Mouse (Mus musculus) heart, embryonic 13.5 days (tissue): ENCODE results near the gene Arf6. TPM values are rescaled to one million over a fixed set of nuclear protein-coding genes. Genes with fewer than 3 reads are reported as not detected.
"Not testable (repeated sequence)": the region's sequence is repeated elsewhere in the genome, so short reads cannot be mapped to it uniquely, and the experiment has no call there.

Experiments
- ATAC-seq: fragments of 200-750 bp; cut with Nextera tagmentation; 2 replicates; pipeline ENCODE4 v1.8.0; 2017; ENCODE audit warnings: moderate TSS enrichment; ENCODE audit not compliant: insufficient number of reproducible peaks, low FRiP score, low TSS enrichment; ENCODE audit errors: extremely low read depth
- H3K27ac ChIP-seq: fragments of 300-500 bp; sonication (generic); replicated peaks from 2 replicates; pipeline ENCODE4 v1.5.1; 2015; ENCODE audit warnings: moderate library complexity, mild to moderate bottlenecking, inconsistent platforms
- H3K27me3 ChIP-seq: fragments of 300-500 bp; sonication (generic); replicated peaks from 2 replicates; pipeline ENCODE4 v1.6.1; 2015; ENCODE audit warnings: mild to moderate bottlenecking, inconsistent platforms
- H3K36me3 ChIP-seq: fragments of 300-500 bp; sonication (generic); 2 replicates; pipeline ENCODE4 v1.6.1; 2015; ENCODE audit warnings: mild to moderate bottlenecking, inconsistent platforms
- H3K4me1 ChIP-seq: fragments of 300-500 bp; sonication (generic); 2 replicates; pipeline ENCODE4 v1.6.1; 2015; ENCODE audit warnings: inconsistent platforms
- H3K4me2 ChIP-seq: fragments of 300-500 bp; sonication (generic); 2 replicates; pipeline ENCODE4 v1.6.1; 2015; ENCODE audit warnings: inconsistent platforms, mild to moderate bottlenecking, moderate library complexity
- H3K4me3 ChIP-seq: fragments of 300-500 bp; sonication (generic); 2 replicates; pipeline ENCODE4 v1.5.1; 2015; ENCODE audit warnings: moderate library complexity, mild to moderate bottlenecking, inconsistent platforms
- H3K9ac ChIP-seq: fragments of 300-500 bp; sonication (generic); 2 replicates; pipeline ENCODE4 v1.6.1; 2015; ENCODE audit warnings: inconsistent platforms, mild to moderate bottlenecking, moderate library complexity
- H3K9me3 ChIP-seq: fragments of 300-500 bp; sonication (generic); 2 replicates; pipeline ENCODE4 v1.6.1; 2016; ENCODE audit warnings: inconsistent platforms
- WGBS: fragments of 180-500 bp; shearing (Covaris S2); methylation state at CpG from one replicate; pipeline ENCODE4 v1.1.7; 2015; ENCODE audit warnings: mixed read lengths; 5-methylcytosine and 5-hydroxymethylcytosine counted together
- polyA plus RNA-seq: library from polyadenylated mRNA; unstranded; fragments of >200 nt; fragmentation: Nextera tagmentation; extraction: Ambion mirVana; gene quantifications from 2 replicates; pipeline ENCODE4 v1.2.1, GENCODE M21; 2015

Gene Arf6
- polyA plus RNA-seq, 1 experiment from 2014 or later: 31.5 TPM

- no peak overlapping the region for H3K9ac ChIP-seq
- WGBS: 91% methylated on average over 1 of the region's 1 CpGs
- H3K4me1 ChIP-seq: peaks cover 41% of the 10 kb centered on the region
- no peaks in the 10 kb centered on the region for H3K27me3 ChIP-seq
- peaks cover 36% of the 10 kb centered on the region for H3K36me3 ChIP-seq
- ATAC-seq: no peak
- no peaks in the 10 kb centered on the region for H3K9me3 ChIP-seq
- no peak overlapping the region for H3K4me3 ChIP-seq
- no peak overlapping the region for H3K27ac ChIP-seq
- H3K4me2 ChIP-seq: no peak overlapping the region
These were observed 5.2 kb downstream of the Arf6 start for GRCm38 (mm10) chr12:69377188-69377587.

- not testable (repeated sequence) for ATAC-seq, H3K27me3 ChIP-seq, H3K27ac ChIP-seq, H3K9ac ChIP-seq, H3K4me3 ChIP-seq, H3K4me2 ChIP-seq, H3K9me3 ChIP-seq
- peaks cover 36% of the 10 kb centered on the region for H3K36me3 ChIP-seq
- peaks cover 43% of the 10 kb centered on the region for H3K4me1 ChIP-seq
- 91% methylated on average over 6 of the region's 6 CpGs for WGBS
These were observed 5.7 kb downstream of the Arf6 start for GRCm38 (mm10) chr12:69377636-69378035.

GRCm38 (mm10) chr12:69378558-69379454 is 6.9 kb downstream of the Arf6 start:
- WGBS: 82% methylated on average over 11 of the region's 11 CpGs
- Histone ChIP-seq H3K27me3 (no peaks in the 10 kb centered on the region), H3K27ac (peak overlapping the region; percentile 57), H3K4me2 (no peak overlapping the region), H3K36me3 (peaks cover 26% of the 10 kb centered on the region), H3K9me3 (no peaks in the 10 kb centered on the region), H3K4me3 (no peak overlapping the region), H3K9ac (no peak overlapping the region), H3K4me1 (peaks cover 44% of the 10 kb centered on the region)
- no peak for ATAC-seq

- Histone ChIP-seq H3K9ac (no peak overlapping the region), H3K4me2 (no peak overlapping the region), H3K9me3 (no peaks in the 10 kb centered on the region), H3K27ac (no peak overlapping the region), H3K4me3 (no peak overlapping the region), H3K36me3 (peaks cover 7% of the 10 kb centered on the region), H3K27me3 (no peaks in the 10 kb centered on the region), H3K4me1 (peaks cover 20% of the 10 kb centered on the region)
- whole genome bisulfite sequencing: 62% methylated on average over 1 of the region's 1 CpGs
- ATAC-seq: no peak
These were observed 10.9 kb downstream of the Arf6 start for GRCm38 (mm10) chr12:69382880-69383279.

- Histone ChIP-seq H3K27ac (no peak overlapping the region), H3K9ac (no peak overlapping the region), H3K9me3 (no peaks in the 10 kb centered on the region), H3K27me3 (no peaks in the 10 kb centered on the region), H3K4me2 (no peak overlapping the region), H3K36me3 (no peaks in the 10 kb centered on the region; the same call in 1 of the 2 replicates), H3K4me1 (peaks cover 14% of the 10 kb centered on the region), H3K4me3 (no peak overlapping the region)
- 81% methylated on average over 5 of the region's 5 CpGs for WGBS
- no peak for ATAC-seq
These were observed 12.7 kb downstream of the Arf6 start for GRCm38 (mm10) chr12:69384606-69385005.

- 70% methylated on average over 6 of the region's 6 CpGs for WGBS
- Histone ChIP-seq H3K36me3 (no peaks in the 10 kb centered on the region), H3K27ac (no peak overlapping the region), H3K4me2 (no peak overlapping the region), H3K9ac (no peak overlapping the region), H3K27me3 (no peaks in the 10 kb centered on the region), H3K9me3 (no peaks in the 10 kb centered on the region), H3K4me1 (peaks cover 14% of the 10 kb centered on the region), H3K4me3 (no peak overlapping the region)
- ATAC-seq: no peak
These were observed 13.8 kb downstream of the Arf6 start for GRCm38 (mm10) chr12:69385542-69386280.

- not testable (repeated sequence) for H3K4me2 ChIP-seq, H3K27me3 ChIP-seq, H3K27ac ChIP-seq, H3K9me3 ChIP-seq, H3K4me3 ChIP-seq, H3K36me3 ChIP-seq, H3K9ac ChIP-seq, ATAC-seq
- WGBS: 68% methylated on average over 5 of the region's 12 CpGs
- H3K4me1 ChIP-seq: peaks cover 15% of the 10 kb centered on the region
These were observed 14.4 kb downstream of the Arf6 start for GRCm38 (mm10) chr12:69386281-69386732.

- peaks cover 11% of the 10 kb centered on the region for H3K4me1 ChIP-seq
- H3K36me3 ChIP-seq: no peaks in the 10 kb centered on the region
- 90% methylated on average over 10 of the region's 10 CpGs for WGBS
- no peak overlapping the region for H3K4me2 ChIP-seq
- no peak for ATAC-seq
- no peaks in the 10 kb centered on the region for H3K27me3 ChIP-seq
- no peak overlapping the region for H3K4me3 ChIP-seq
- no peak overlapping the region for H3K27ac ChIP-seq
- H3K9me3 ChIP-seq: no peaks in the 10 kb centered on the region
- H3K9ac ChIP-seq: no peak overlapping the region
These were observed 16.4 kb downstream of the Arf6 start for GRCm38 (mm10) chr12:69388321-69388869.

GRCm38 (mm10) chr12:69389273-69389938 is 17.5 kb downstream of the Arf6 start:
- H3K36me3 ChIP-seq: no peaks in the 10 kb centered on the region
- H3K4me1 ChIP-seq: peaks cover 11% of the 10 kb centered on the region; the same call in 1 of the 2 replicates
- H3K9ac ChIP-seq: no peak overlapping the region
- no peak overlapping the region for H3K4me2 ChIP-seq
- no peaks in the 10 kb centered on the region for H3K27me3 ChIP-seq
- no peak overlapping the region for H3K27ac ChIP-seq
- H3K9me3 ChIP-seq: no peaks in the 10 kb centered on the region
- no peak for ATAC-seq
- 55% methylated on average over 7 of the region's 7 CpGs for WGBS
- H3K4me3 ChIP-seq: no peak overlapping the region

- Histone ChIP-seq H3K36me3 (no peaks in the 10 kb centered on the region), H3K4me2 (no peak overlapping the region), H3K4me1 (peaks cover 11% of the 10 kb centered on the region; the same call in 1 of the 2 replicates), H3K27ac (no peak overlapping the region), H3K27me3 (no peaks in the 10 kb centered on the region), H3K4me3 (no peak overlapping the region), H3K9me3 (no peaks in the 10 kb centered on the region), H3K9ac (no peak overlapping the region)
- no peak for ATAC-seq
- WGBS: 80% methylated on average over 7 of the region's 7 CpGs
These were observed 18.2 kb downstream of the Arf6 start for GRCm38 (mm10) chr12:69390000-69390698.
